Mouse (Mus musculus) lung, postnatal 4 days (tissue): ENCODE results near the gene Mst1r.
A peak's percentile ranks its signal among the peaks of the same experiment; 100 is the strongest.

Experiments
- DNase-seq, 2 experiments: peaks; one replicate each; pipeline ENCODE4 v3.0.0; 2021

Gene Mst1r

GRCm38 (mm10) chr9:107955613-107956289, 49.1 kb downstream of the Mst1r start:
- peak in 1 of 2 experiments; percentile 44 for DNase-seq

- DNase-seq, result no peak
Observed at GRCm38 (mm10) chr9:107957141-107957540, 50.5 kb downstream of the Mst1r start.

DNA sequence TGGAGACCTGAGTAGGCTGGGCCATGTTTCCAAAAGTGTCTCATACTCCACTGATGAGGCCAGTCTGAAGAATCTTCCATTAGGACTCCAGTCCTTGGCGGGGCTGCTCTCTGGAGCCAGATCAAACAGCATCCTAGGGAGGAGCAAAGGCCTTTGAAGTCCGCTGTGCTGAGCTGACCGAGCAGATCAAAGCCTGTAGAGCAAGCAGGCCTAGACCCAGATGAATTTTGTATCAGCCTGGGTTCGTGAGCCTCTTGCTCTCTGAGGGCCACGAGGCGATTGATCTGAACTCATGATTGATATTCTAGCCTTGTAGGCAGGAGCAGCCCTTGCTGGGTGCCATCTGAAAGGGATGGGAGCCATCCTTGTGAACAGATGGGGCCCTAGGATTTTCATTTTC, 53.2 kb downstream of the Mst1r start:
- DNase-seq, result peak in 1 of 2 experiments; percentile 51

GRCm38 (mm10) chr9:107960928-107961327, 54.3 kb downstream of the Mst1r start:
- no peak for DNase-seq

- DNase-seq, result no peak
Observed at GRCm38 (mm10) chr9:107961351-107961762, 54.7 kb downstream of the Mst1r start.

GRCm38 (mm10) chr9:107961881-107962280, 55.2 kb downstream of the Mst1r start:
- peak; percentile 45 to 67 for DNase-seq

GRCm38 (mm10) chr9:107962916-107963315, 56.2 kb downstream of the Mst1r start:
- no peak for DNase-seq

GRCm38 (mm10) chr9:107963700-107964099, 57.0 kb downstream of the Mst1r start:
- peak; percentile 81 to 92 for DNase-seq

DNA sequence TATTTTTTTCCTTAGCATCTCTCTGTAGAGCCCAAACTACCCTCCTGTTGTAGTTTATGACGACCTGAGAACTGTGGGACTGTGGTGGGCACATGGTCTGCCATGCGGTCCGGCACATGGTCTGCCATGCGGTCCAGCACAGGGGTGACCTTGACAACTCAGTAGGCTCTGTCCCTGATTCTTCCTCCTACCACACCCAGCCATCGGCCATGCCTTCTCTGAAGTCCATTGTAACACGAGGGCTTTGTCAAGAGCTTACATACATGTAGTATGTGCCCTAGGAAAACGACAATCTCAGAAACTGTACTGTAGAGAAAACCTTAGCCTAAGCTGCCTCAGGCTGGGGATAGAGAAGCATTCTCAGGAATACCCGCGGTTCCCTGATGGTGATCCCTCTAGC, 58.0 kb downstream of the Mst1r start:
- no peak for DNase-seq

GRCm38 (mm10) chr9:107966676-107967075, 60.0 kb downstream of the Mst1r start:
- DNase-seq, result no peak

DNA sequence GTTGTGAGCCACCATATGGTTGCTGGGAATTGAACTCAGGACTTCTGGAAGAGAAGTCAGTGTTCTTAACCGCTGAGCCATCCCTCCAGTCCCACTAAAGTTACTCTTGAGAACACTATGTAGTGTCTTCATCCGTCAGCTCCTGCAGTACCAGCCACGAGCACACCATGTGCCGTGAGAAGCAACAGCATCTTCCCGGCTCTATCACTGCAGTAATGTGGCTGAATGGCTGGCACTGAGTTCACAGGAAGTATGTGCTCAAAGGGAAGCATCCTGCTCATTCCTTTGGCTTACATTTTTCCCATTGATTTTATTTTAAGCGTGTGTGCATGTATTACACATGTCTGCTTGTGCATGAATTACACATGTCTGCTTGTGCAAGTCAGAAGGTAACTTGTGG, 60.8 kb downstream of the Mst1r start:
- no peak for DNase-seq

DNA sequence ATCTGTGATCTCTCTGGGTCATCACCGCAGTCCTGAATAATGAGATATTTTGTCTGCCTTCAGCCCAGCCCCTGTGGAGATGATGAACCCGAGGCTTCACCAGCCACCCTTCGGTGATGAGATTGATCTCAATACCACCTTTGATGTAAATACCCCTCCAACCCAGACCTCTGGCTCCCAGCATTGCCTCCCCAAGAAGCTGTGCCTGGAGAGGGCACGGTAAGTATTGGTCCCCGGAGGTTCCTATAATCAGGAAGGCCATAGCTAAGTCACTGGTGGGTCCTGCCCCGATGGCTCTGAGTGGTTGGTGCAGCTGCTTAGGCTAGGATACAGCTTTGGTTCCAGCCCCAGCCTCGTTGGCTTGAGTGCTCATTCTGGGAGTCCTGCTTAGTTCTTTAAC, 61.9 kb downstream of the Mst1r start:
- no peak for DNase-seq
